Mouse (Mus musculus) heart, embryonic 13.5 days (tissue): ENCODE measurements around the gene Rnase1. TPM values are rescaled to one million over a fixed set of nuclear protein-coding genes. Genes with fewer than 3 reads are reported as not detected.
"Not testable (repeated sequence)": the region's sequence is repeated elsewhere in the genome, so short reads cannot be mapped to it uniquely, and the experiment has no call there.

Experiments
- ATAC-seq: fragments of 200-750 bp; cut with Nextera tagmentation; 2 replicates; pipeline ENCODE4 v1.8.0; 2017; ENCODE audit warnings: moderate TSS enrichment; ENCODE audit not compliant: insufficient number of reproducible peaks, low FRiP score, low TSS enrichment; ENCODE audit errors: extremely low read depth
- H3K27ac ChIP-seq: fragments of 300-500 bp; sonication (generic); replicated peaks from 2 replicates; pipeline ENCODE4 v1.5.1; 2015; ENCODE audit warnings: moderate library complexity, mild to moderate bottlenecking, inconsistent platforms
- H3K27me3 ChIP-seq: fragments of 300-500 bp; sonication (generic); replicated peaks from 2 replicates; pipeline ENCODE4 v1.6.1; 2015; ENCODE audit warnings: mild to moderate bottlenecking, inconsistent platforms
- H3K36me3 ChIP-seq: fragments of 300-500 bp; sonication (generic); 2 replicates; pipeline ENCODE4 v1.6.1; 2015; ENCODE audit warnings: mild to moderate bottlenecking, inconsistent platforms
- H3K4me1 ChIP-seq: fragments of 300-500 bp; sonication (generic); 2 replicates; pipeline ENCODE4 v1.6.1; 2015; ENCODE audit warnings: inconsistent platforms
- H3K4me2 ChIP-seq: fragments of 300-500 bp; sonication (generic); 2 replicates; pipeline ENCODE4 v1.6.1; 2015; ENCODE audit warnings: inconsistent platforms, mild to moderate bottlenecking, moderate library complexity
- H3K4me3 ChIP-seq: fragments of 300-500 bp; sonication (generic); 2 replicates; pipeline ENCODE4 v1.5.1; 2015; ENCODE audit warnings: moderate library complexity, mild to moderate bottlenecking, inconsistent platforms
- H3K9ac ChIP-seq: fragments of 300-500 bp; sonication (generic); 2 replicates; pipeline ENCODE4 v1.6.1; 2015; ENCODE audit warnings: inconsistent platforms, mild to moderate bottlenecking, moderate library complexity
- H3K9me3 ChIP-seq: fragments of 300-500 bp; sonication (generic); 2 replicates; pipeline ENCODE4 v1.6.1; 2016; ENCODE audit warnings: inconsistent platforms
- WGBS: fragments of 180-500 bp; shearing (Covaris S2); methylation state at CpG from one replicate; pipeline ENCODE4 v1.1.7; 2015; ENCODE audit warnings: mixed read lengths; 5-methylcytosine and 5-hydroxymethylcytosine counted together
- polyA plus RNA-seq: library from polyadenylated mRNA; unstranded; fragments of >200 nt; fragmentation: Nextera tagmentation; extraction: Ambion mirVana; gene quantifications from 2 replicates; pipeline ENCODE4 v1.2.1, GENCODE M21; 2015

Gene Rnase1
- polyA plus RNA-seq = 0.39 and 0.49 TPM in 2 replicates

- Histone ChIP-seq H3K9ac (no peak within 1 kb of the TSS), H3K4me2 (no peak within 1 kb of the TSS), H3K9me3 (no peaks in the 10 kb centered on the region), H3K36me3 (no peaks in the 10 kb centered on the region), H3K27me3 (no peaks in the 10 kb centered on the region), H3K27ac (no peak within 1 kb of the TSS), H3K4me1 (peaks cover 24% of the 10 kb centered on the region), H3K4me3 (no peak within 1 kb of the TSS)
- no peak for ATAC-seq
- WGBS = 46% methylated on average over 2 of the region's 2 CpGs
Observed at GRCm38 (mm10) chr14:51146685-51147084, at the start of gene Rnase1. Gene Rnase1, minus strand, starts transcription at chr14:51146785.

- no peak for ATAC-seq
- H3K4me2 ChIP-seq = no peak overlapping the region
- H3K36me3 ChIP-seq = no peaks in the 10 kb centered on the region
- WGBS = 81% methylated on average over 4 of the region's 4 CpGs
- H3K4me1 ChIP-seq = no peaks in the 10 kb centered on the region
- no peak overlapping the region for H3K4me3 ChIP-seq
- no peaks in the 10 kb centered on the region for H3K27me3 ChIP-seq
- H3K9ac ChIP-seq = no peak overlapping the region
- H3K9me3 ChIP-seq = no peaks in the 10 kb centered on the region
- H3K27ac ChIP-seq = no peak overlapping the region
Observed at GRCm38 (mm10) chr14:51195681-51196080, 49.1 kb upstream of the Rnase1 start.

- H3K27ac ChIP-seq, H3K4me2 ChIP-seq, H3K9me3 ChIP-seq, H3K27me3 ChIP-seq, H3K9ac ChIP-seq, H3K36me3 ChIP-seq, ATAC-seq, H3K4me3 ChIP-seq, H3K4me1 ChIP-seq: not testable (repeated sequence)
- 58% methylated on average over 2 of the region's 2 CpGs for WGBS
Observed at GRCm38 (mm10) chr14:51181051-51181450, 34.5 kb upstream of the Rnase1 start.

GRCm38 (mm10) chr14:51173843-51174242 lies 27.3 kb upstream of the Rnase1 start:
- H3K27ac ChIP-seq = no peak overlapping the region
- no peak overlapping the region for H3K9ac ChIP-seq
- no peaks in the 10 kb centered on the region for H3K9me3 ChIP-seq
- H3K36me3 ChIP-seq = no peaks in the 10 kb centered on the region
- H3K27me3 ChIP-seq = no peaks in the 10 kb centered on the region
- no peak overlapping the region for H3K4me2 ChIP-seq
- 84% methylated on average over 4 of the region's 4 CpGs for WGBS
- H3K4me3 ChIP-seq = no peak overlapping the region
- peaks cover 13% of the 10 kb centered on the region for H3K4me1 ChIP-seq
- no peak for ATAC-seq

GRCm38 (mm10) chr14:51172947-51173346 lies 26.4 kb upstream of the Rnase1 start:
- H3K27ac ChIP-seq, ATAC-seq, H3K9me3 ChIP-seq, H3K27me3 ChIP-seq, H3K36me3 ChIP-seq, H3K4me3 ChIP-seq: not testable (repeated sequence)
- Histone ChIP-seq H3K4me2 (peak overlapping the region; percentile 41), H3K4me1 (peaks cover 13% of the 10 kb centered on the region), H3K9ac (0 out of 2 replicates have a peak overlapping the region, but pooled peaks have one; percentile 33)
- WGBS = 46% methylated on average over 4 of the region's 4 CpGs

GRCm38 (mm10) chr14:51172095-51172865 lies 25.7 kb upstream of the Rnase1 start:
- 29% methylated on average over 9 of the region's 9 CpGs for WGBS
- H3K9me3 ChIP-seq, ATAC-seq, H3K27me3 ChIP-seq, H3K36me3 ChIP-seq, H3K27ac ChIP-seq, H3K4me3 ChIP-seq: not testable (repeated sequence)
- Histone ChIP-seq H3K9ac (0 out of 2 replicates have a peak overlapping the region, but pooled peaks have one; percentile 33), H3K4me2 (peak overlapping the region; percentile 41), H3K4me1 (peaks cover 13% of the 10 kb centered on the region)

- ATAC-seq = no peak
- Histone ChIP-seq H3K27me3 (no peaks in the 10 kb centered on the region), H3K9me3 (no peaks in the 10 kb centered on the region), H3K9ac (no peak overlapping the region), H3K27ac (no peak overlapping the region), H3K4me1 (no peaks in the 10 kb centered on the region), H3K4me3 (no peak overlapping the region), H3K4me2 (no peak overlapping the region), H3K36me3 (no peaks in the 10 kb centered on the region)
Observed at GRCm38 (mm10) chr14:51166068-51166467, 19.5 kb upstream of the Rnase1 start.

- Histone ChIP-seq H3K27ac (no peak overlapping the region), H3K27me3 (no peaks in the 10 kb centered on the region), H3K36me3 (no peaks in the 10 kb centered on the region), H3K9ac (no peak overlapping the region), H3K9me3 (no peaks in the 10 kb centered on the region), H3K4me1 (no peaks in the 10 kb centered on the region), H3K4me2 (no peak overlapping the region), H3K4me3 (no peak overlapping the region)
- WGBS = 92% methylated on average over 1 of the region's 1 CpGs
- no peak for ATAC-seq
Observed at GRCm38 (mm10) chr14:51165435-51165834, 18.9 kb upstream of the Rnase1 start.

GRCm38 (mm10) chr14:51163323-51163722 lies 16.7 kb upstream of the Rnase1 start:
- not testable (repeated sequence) for H3K36me3 ChIP-seq, H3K27me3 ChIP-seq, H3K4me2 ChIP-seq, H3K4me1 ChIP-seq, H3K27ac ChIP-seq, H3K9ac ChIP-seq, H3K9me3 ChIP-seq, ATAC-seq, H3K4me3 ChIP-seq
- WGBS = 82% methylated on average over 6 of the region's 6 CpGs

GRCm38 (mm10) chr14:51161976-51162375 lies 15.4 kb upstream of the Rnase1 start, which contains the start of gene Rnase2b:
Gene Rnase2b, plus strand, starts transcription at chr14:51162260.
- not testable (repeated sequence) for H3K4me2 ChIP-seq, H3K27ac ChIP-seq, ATAC-seq, H3K36me3 ChIP-seq, H3K4me1 ChIP-seq, H3K4me3 ChIP-seq, H3K9me3 ChIP-seq, H3K27me3 ChIP-seq, H3K9ac ChIP-seq
- 85% methylated on average over 3 of the region's 3 CpGs for WGBS

- no peaks in the 10 kb centered on the region for H3K36me3 ChIP-seq
- no peak overlapping the region for H3K9ac ChIP-seq
- H3K27me3 ChIP-seq = no peaks in the 10 kb centered on the region
- no peak overlapping the region for H3K4me3 ChIP-seq
- no peak overlapping the region for H3K4me2 ChIP-seq
- H3K9me3 ChIP-seq = no peaks in the 10 kb centered on the region
- no peak overlapping the region for H3K27ac ChIP-seq
- 81% methylated on average over 1 of the region's 1 CpGs for WGBS
- no peaks in the 10 kb centered on the region for H3K4me1 ChIP-seq
- no peak for ATAC-seq
Observed at GRCm38 (mm10) chr14:51157072-51157471, 10.5 kb upstream of the Rnase1 start.

GRCm38 (mm10) chr14:51156736-51157068 lies 10.1 kb upstream of the Rnase1 start:
- 78% methylated on average over 4 of the region's 4 CpGs for WGBS
- no peaks in the 10 kb centered on the region for H3K27me3 ChIP-seq
- ATAC-seq = no peak
- H3K36me3 ChIP-seq = no peaks in the 10 kb centered on the region
- no peak overlapping the region for H3K9ac ChIP-seq
- H3K4me3 ChIP-seq = no peak overlapping the region
- H3K9me3 ChIP-seq = no peaks in the 10 kb centered on the region
- H3K27ac ChIP-seq = no peak overlapping the region
- H3K4me1 ChIP-seq = no peaks in the 10 kb centered on the region
- no peak overlapping the region for H3K4me2 ChIP-seq
